Mouse (Mus musculus) spleen, postnatal 4 days (tissue): Measurements from ENCODE around the gene AU040320.

Source experiments
- DNase-seq, 2 experiments: peaks; one replicate each; pipeline ENCODE4 v3.0.0; 2022; ENCODE audit warnings: low spot score in 2 of 2

The AU040320 gene

DNA sequence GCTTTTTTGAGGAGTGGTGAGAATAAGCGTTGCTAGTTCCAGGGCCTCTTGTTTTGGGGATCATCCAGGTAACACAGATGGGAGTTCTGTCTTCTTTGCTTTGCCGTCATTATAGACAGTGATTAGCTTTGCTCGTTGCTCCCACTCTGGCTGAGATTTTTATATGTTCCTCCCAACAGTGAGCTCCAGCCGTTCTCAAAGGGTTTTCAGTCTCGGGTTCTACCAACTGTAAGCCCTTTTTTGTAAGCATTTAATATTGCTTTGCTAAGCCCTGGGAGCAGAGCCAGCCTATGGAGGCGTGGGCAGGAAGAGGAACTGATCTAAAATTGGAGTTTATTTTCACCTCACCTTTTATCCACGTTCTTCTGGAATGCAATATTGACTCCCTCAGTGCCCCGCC lies 29.7 kb downstream of the AU040320 start:
- no peak for DNase-seq

DNA sequence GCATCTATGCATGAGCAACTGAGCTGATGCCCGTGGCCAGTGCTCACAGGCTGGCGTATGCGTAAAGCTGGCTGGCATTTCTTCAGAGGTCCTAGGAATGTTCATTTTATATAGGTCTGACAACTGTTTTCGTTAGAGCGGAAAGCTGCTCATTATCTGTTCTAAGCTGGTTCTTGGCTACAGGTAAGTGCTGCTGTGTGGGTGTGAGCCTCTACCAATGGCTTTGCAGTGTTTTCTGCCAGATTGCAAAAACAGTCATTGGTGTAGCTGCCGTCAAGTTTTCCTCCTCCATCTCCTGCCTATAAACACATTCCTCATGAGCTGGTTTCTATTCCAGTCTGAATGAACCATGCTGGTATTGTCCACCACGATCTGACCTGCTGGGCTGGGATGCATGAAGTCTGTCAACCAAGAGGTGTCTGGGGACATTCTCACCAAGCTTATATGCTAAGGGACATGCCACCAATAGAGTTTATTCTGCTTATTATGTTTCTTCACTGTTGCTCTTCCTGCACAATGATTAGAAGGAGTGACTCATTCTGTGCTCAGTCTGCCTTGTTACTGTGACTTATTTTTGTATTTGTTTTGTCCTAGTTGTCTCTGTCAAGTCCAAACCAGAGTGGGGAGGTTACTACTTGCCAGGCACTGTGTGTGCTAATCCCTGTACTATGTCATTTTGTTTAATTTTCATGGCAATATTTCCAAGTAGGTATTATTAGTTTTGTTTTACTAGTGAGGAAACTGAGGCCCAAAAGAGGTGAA lies 39.2 kb downstream of the AU040320 start:
- no peak for DNase-seq

GRCm38 (mm10) chr4:126802174-126802573 lies 48.8 kb downstream of the AU040320 start:
- DNase-seq, result no peak

DNA sequence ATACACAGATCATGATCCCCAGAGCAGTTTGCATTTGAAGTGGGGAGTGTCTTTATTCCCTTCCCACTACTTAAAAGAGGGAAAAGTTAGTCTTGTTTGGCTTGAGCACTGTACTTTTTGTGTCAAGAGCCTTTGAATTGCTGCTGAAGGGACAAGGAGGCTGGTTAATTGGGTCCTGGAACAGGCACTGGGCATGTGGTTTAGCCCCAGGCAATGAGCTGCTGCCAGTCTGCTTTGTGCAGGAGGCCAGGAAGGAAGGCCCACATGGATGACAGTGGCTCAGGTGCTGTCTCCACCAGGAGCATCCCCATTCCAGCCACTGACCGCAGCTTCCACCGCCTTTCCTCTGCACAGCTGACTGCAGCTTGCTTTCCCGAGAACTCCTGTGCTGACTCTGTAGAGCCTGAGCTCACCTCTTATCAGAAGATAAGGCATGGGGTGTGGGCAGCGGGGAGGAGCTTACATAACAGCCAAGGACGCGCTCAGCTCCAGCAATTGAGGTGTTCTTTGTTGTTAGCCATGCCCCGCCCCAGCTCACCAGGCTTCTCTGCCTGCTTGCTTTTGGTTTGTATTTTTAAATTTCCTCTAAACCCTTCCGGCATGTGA lies 50.0 kb downstream of the AU040320 start:
- DNase-seq, result peak in 1 of 2 experiments; percentile 30

DNA sequence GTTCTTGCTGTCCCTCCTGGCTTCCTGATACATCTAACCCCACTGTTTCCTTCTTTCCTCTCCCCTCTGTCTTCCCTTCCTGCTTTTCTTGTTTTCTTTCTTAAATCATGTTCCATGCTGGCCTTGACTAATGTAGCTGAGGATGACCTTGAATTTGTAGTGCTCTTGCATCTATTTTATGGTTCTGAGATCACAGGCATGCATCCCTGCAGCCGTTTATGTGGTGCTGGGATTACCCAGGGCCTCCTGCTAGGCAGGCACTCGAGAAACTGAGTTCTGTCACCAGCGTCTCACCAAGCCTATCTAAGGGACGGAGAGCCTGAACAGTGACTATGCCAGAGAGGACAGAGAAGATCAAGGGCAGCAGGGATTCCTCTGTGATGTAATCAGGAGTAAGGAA lies 52.4 kb downstream of the AU040320 start:
- DNase-seq, result no peak

DNA sequence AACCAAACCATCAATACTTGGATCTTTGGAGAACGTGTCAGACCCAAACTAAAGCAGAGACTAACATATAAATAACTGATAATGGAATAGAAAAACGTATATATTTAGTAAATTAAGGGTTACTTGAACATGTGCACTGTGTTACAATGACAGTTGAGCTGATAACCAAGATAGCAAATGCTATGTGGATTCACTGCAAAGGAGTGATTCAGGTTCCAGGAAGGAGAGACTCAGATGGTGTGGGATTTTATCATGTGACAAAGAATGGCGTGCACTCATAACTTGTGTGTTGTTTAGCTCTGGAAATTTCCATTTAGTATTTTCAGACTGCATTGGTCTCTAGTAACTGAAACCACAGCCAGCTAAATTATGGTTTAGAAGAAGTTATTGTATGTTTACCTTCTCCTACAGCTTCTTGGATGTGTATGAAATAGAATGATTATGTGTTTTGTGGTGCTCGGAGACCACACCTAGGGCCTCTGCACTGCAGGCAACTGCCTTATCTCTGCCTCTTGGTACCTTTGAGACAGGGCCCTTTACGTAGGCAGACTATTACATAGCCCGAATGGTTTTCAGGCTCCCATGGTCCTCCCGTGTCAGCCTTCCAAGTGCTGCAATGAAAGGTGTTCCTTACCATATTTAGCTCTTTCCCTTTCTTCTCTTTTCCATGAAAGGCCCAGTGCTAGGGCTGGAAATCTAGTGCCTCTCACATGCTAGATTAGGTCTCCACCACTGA lies 53.5 kb downstream of the AU040320 start:
- DNase-seq, result no peak

DNA sequence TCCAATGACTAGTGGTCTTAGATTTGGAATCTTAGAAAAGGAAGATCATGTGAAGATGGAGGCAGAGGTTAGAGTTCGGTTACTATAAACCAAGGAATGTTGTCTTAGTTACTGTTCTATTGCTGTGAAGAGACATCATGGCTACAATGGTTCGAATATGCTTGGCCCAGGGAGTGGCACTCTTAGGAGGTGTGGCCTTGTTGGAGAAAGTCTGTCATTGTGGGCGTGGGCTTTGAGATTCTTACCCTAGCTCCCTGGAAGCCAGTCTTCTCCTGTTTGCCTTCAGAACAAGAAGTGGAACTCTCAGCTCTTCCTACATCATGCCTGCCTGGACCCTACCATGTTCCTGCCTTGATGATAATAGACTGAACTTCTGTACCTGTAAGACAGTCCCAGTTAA lies 57.2 kb downstream of the AU040320 start:
- DNase-seq, result no peak

DNA sequence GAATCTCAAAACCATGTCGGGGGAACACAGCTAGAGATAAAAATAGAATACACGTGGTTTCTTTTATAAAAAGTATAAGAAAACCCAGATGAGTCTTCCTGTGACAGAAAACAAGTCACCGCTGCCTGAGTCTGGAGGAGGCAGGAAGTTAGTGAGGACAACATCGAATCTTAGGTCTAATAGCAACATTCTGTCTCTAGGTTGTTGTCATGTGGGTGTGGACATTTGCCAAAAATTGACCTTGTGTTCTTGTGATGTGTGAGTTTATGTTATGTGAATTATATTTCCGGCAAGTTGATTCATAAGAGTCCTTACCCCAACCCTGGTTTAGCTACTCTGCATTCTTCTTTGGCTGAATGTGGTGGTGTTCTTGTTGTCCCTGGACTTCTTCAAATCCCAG lies 59.9 kb downstream of the AU040320 start:
- no peak for DNase-seq

DNA sequence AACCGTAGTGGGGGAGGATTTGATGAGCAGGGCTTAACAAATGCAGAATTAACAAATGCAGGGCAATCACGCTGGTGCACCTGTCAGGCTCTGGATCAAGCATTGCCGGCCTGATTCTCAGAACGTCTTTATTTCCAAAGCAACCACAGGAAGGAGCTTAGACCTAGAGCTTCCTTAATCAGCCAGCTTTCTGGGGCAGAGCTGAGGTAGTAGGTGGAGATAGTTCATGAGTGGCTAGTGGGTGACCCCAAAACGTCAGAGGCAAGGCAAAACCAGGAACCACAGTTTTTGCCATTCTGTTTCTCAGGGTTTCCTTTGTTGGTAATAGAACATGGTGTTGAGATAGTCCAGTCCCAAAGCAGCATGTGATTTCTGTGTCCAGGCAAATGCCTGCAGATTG lies 61.5 kb downstream of the AU040320 start:
- DNase-seq, result no peak

DNA sequence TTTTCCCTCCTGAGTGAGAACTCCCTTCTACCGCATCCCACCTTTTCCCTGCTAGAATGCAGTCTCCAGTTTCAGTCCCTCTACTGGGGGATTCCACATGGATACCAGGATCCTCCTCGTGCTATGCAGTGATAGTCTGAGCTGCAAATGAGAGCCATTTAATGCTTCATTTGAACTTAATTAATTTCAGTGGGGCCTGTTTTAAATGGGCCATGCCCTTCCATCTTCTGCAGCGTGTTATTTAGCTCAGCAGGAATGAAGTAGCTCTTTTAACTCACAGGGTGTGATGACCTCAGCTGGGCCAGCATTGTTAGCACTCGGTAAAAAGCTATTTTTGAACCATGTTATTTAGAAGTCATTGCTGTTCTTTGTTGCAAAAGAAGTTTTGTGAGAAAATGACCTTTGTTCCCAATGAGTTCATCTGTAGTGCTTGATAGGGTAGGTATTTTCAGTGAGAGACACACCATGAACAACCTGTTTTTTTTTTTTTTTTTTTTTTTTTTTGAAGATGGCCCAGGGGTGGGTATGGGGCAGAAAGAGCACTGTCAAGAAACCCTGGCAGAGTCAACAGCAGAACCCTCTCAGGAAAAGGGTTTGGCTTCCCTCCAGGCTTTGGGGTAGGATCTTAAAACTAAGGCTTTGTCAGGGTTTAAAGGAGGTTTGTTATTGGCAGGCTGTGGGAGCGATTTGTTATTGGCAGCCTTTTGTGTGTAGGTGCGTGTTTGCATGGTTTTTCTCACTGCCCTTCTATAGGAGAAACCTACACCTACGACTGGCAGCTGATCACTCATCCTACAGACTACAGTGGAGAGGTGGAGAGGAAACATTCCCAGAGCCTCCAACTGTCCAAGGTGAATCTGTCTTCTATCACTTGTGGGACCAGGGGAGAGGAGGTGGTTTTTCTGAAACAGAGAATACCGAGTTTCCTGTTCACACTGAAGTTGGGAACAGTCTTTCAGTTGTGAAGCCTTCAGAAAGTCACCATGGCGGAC lies 69.8 kb downstream of the AU040320 start:
- DNase-seq, result no peak

- DNase-seq, result no peak
These were observed 70.6 kb downstream of the AU040320 start for GRCm38 (mm10) chr4:126823917-126824316.

DNA sequence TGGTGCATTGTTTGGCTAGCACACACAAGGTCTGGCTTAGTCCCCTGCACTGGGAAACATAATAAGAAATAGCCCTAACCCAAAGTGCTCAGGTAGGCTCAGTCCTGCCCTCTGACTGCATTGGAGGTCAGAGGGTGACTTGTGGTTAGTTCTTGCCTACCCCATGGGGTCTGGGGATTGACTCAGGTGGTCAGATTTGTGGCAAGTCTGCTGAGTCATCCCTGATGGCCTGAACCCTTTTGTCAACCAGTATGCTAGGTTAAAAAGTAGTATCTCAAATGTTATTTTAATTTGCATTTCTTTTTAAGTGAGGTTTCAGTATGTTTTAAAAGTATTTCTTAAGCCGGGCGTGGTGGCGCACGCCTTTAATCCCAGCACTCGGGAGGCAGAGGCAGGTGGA lies 77.8 kb downstream of the AU040320 start:
- no peak for DNase-seq

- no peak for DNase-seq
These were observed 85.5 kb downstream of the AU040320 start for GRCm38 (mm10) chr4:126838799-126839198.

DNA sequence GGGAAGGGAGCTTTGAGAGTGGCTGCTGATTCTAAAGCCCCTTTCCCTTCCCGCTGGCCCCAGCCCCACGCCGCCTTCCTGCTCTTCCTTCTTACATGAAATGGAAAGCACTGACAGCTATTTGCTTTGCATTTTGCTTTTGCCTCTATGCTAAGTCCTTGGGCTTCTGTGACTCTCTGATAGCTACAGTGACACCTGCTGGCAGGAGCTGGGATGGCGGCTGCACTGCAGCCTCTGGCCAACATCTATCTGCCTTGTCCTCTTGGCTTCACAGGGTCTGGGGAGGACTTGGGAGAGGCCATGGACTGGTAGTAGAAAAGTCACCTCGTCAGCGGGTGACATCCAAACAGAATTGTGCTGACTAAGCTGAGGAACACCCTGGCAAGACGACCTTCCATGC lies 86.5 kb downstream of the AU040320 start:
- peak; percentile 73 to 91 for DNase-seq

DNA sequence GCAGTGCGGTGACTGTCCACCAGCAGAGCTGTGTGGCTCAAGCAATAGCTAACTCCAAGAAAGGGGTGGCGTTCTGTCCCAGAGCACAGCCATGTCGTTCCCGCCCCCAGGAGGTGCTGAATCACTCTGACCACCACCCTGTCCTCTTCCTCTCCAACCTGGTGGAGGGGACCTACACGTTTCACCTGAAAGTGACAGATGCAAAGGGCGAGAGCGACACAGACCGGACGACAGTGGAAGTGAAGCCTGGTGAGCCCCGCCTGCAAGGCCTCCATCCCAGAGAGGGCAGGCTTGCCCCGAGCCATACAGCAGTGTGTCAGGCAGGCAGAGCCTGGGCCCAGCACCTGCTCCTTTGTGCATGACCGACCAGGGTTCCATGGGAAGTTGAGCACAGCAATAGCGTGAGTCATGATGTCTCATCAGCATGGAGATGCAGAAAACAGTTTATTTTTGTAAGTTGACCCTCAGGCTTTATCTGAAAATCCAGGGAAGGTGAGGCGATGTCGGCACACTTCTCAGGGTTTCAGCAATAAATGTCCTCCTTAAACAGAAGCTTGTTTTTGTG lies 87.7 kb downstream of the AU040320 start:
- DNase-seq, result no peak

DNA sequence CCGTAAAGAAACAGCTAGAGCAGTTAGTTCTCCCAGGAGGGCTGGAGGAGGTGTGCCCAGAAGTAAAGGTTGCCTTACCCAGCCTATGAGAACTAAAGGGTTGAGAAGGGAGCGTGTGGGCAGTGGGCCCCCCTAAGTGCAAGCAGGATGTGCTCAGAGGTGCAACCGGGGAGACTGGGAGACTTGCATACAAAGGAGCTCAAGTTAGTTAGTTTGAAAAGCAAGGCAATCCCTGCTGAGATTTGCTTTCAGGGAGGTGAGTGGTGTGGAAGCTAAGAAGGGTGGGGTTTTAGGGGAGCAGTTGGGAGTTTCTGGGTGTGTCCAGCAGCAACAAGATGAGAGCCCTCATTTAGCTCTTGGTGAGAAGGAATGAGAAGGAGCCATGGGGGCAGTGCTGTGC lies 89.6 kb downstream of the AU040320 start:
- no peak for DNase-seq

DNA sequence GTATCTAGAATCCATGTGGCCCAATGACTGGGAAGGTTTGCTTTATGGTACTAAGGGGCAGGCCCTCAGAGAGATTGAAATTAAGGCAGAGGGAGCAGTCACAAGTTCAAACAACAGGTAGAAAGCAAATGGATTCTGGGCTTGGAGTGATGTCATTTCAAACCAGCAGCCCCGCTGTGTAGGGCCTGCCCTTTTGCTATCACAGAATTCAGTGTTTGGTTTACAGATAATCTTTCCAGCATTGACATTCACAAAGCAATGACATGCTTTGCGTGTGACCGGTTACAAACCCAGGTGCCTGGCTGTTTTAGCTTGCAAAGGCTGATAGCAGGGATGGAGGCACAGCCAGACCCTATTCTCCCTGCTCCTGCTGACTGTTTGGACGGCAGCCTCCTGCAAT lies 92.3 kb downstream of the AU040320 start:
- no peak for DNase-seq

GRCm38 (mm10) chr4:126846971-126847370 lies 93.6 kb downstream of the AU040320 start:
- DNase-seq, result no peak

DNA sequence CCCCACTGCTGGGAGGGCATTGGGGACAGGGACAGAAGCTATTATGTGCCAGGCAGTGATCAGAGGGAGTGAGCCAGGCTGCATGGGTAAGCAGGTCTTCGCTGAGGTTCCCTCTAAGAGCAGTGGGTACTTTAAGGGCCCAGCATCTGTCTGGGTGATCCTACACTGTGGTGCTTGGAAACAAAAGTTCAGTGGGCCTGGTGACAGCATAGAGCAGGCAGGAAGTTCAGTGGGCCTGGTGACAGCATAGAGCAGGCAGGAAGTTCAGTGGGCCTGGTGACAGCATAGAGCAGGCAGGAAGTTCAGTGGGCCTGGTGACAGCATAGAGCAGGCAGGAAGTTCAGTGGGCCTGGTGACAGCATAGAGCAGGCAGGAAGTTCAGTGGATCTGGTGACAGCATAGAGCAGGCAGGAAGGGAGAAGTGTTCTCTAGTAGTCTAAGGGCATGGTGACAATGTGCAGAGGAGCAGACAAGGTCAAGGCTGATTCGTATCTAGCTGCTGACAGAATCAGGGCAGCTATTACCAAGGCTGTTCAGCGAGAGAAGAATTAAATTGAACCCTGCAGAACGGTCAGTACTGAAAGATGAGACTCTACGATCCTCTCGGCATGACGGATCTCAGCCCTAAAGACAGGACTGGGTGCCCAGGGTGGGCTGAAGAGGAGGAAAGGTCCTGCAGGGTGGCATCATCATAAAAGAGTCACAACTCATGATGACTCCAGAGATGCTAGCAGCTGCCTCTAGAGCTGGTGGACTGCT lies 96.9 kb downstream of the AU040320 start:
- no peak for DNase-seq

- no peak for DNase-seq
These were observed 97.4 kb downstream of the AU040320 start for GRCm38 (mm10) chr4:126850778-126851080.

- DNase-seq, result no peak
These were observed 99.6 kb downstream of the AU040320 start for GRCm38 (mm10) chr4:126852971-126853370.
